Mouse (Mus musculus) lung, embryonic 15.5 days (tissue): ENCODE measurements around the gene Ppil2. TPM values are rescaled to one million over a fixed set of nuclear protein-coding genes. Genes with fewer than 3 reads are reported as not detected.
A peak's percentile ranks its signal among the peaks of the same experiment; 100 is the strongest.

Source experiments
- ATAC-seq: fragments of 200-750 bp; cut with Nextera tagmentation; 2 replicates; pipeline ENCODE4 v1.8.0; 2017; ENCODE audit warnings: moderate number of reproducible peaks, borderline replicate concordance; ENCODE audit not compliant: low FRiP score, low TSS enrichment; ENCODE audit errors: extremely low read depth
- H3K27ac ChIP-seq: fragments of 300-500 bp; sonication (generic); 2 replicates; pipeline ENCODE4 v1.5.1; 2015; ENCODE audit warnings: moderate library complexity, mild to moderate bottlenecking, inconsistent platforms
- H3K27me3 ChIP-seq: fragments of 300-500 bp; sonication (generic); 2 replicates; pipeline ENCODE4 v1.6.1; 2015; ENCODE audit warnings: inconsistent platforms
- H3K36me3 ChIP-seq: fragments of 300-500 bp; sonication (generic); 2 replicates; pipeline ENCODE4 v1.6.1; 2015; ENCODE audit warnings: inconsistent platforms
- H3K4me1 ChIP-seq: fragments of 300-500 bp; sonication (generic); 2 replicates; pipeline ENCODE4 v1.6.1; 2015; ENCODE audit warnings: inconsistent platforms
- H3K4me2 ChIP-seq: fragments of 300-500 bp; sonication (generic); 2 replicates; pipeline ENCODE4 v1.6.1; 2015; ENCODE audit warnings: inconsistent platforms, mild to moderate bottlenecking, moderate library complexity
- H3K4me3 ChIP-seq: fragments of 300-500 bp; sonication (generic); 2 replicates; pipeline ENCODE4 v1.5.1; 2015; ENCODE audit warnings: mild to moderate bottlenecking, inconsistent platforms
- H3K9ac ChIP-seq: fragments of 300-500 bp; sonication (generic); 2 replicates; pipeline ENCODE4 v1.6.1; 2015; ENCODE audit warnings: inconsistent platforms
- H3K9me3 ChIP-seq: fragments of 300-500 bp; sonication (generic); 2 replicates; pipeline ENCODE4 v1.6.1; 2016; ENCODE audit warnings: inconsistent platforms
- WGBS: fragments of 180-500 bp; shearing (Covaris S2); methylation state at CpG from one replicate; pipeline ENCODE4 v1.1.7; 2015; 5-methylcytosine and 5-hydroxymethylcytosine counted together
- polyA plus RNA-seq: library from polyadenylated mRNA; unstranded; fragments of >200 nt; fragmentation: Nextera tagmentation; extraction: Ambion mirVana; gene quantifications from 2 replicates; pipeline ENCODE4 v1.2.1, GENCODE M21; 2015

Gene Ppil2
- polyA plus RNA-seq, 1 experiment from 2014 or later = 146 TPM

GRCm38 (mm10) chr16:17132089-17132905 is 21.2 kb upstream of the Ppil2 start, which contains the start of gene Sdf2l1:
Gene Sdf2l1, minus strand, starts transcription at chr16:17132383.
- Histone ChIP-seq H3K4me3 (peak within 1 kb of the TSS; percentile 76), H3K4me2 (peak within 1 kb of the TSS; percentile 98), H3K9me3 (no peaks in the 10 kb centered on the region), H3K27me3 (no peaks in the 10 kb centered on the region), H3K9ac (peak within 1 kb of the TSS; percentile 69), H3K4me1 (peaks cover 20% of the 10 kb centered on the region), H3K36me3 (no peaks in the 10 kb centered on the region), H3K27ac (peak within 1 kb of the TSS; percentile 69)
- WGBS = under 1% methylated on average over 46 of the region's 47 CpGs
- peak; percentile 98 for ATAC-seq

GRCm38 (mm10) chr16:17131191-17132088 is 20.4 kb upstream of the Ppil2 start:
- H3K4me1 ChIP-seq = peaks cover 20% of the 10 kb centered on the region
- H3K27me3 ChIP-seq = no peaks in the 10 kb centered on the region
- peak overlapping the region; percentile 69 for H3K27ac ChIP-seq
- peak; percentile 64; the same call in 1 of the 2 replicates for ATAC-seq
- H3K4me2 ChIP-seq = peak overlapping the region; percentile 98
- H3K4me3 ChIP-seq = peak overlapping the region; percentile 76
- no peaks in the 10 kb centered on the region for H3K36me3 ChIP-seq
- 3% methylated on average over 43 of the region's 43 CpGs for whole genome bisulfite sequencing
- H3K9me3 ChIP-seq = no peaks in the 10 kb centered on the region
- peak overlapping the region; percentile 69 for H3K9ac ChIP-seq

GRCm38 (mm10) chr16:17127292-17127691 is 16.2 kb upstream of the Ppil2 start:
- no peak overlapping the region for H3K4me3 ChIP-seq
- no peak overlapping the region for H3K9ac ChIP-seq
- WGBS = 100% methylated on average over 1 of the region's 1 CpGs
- H3K4me1 ChIP-seq = peaks cover 39% of the 10 kb centered on the region
- H3K9me3 ChIP-seq = no peaks in the 10 kb centered on the region
- H3K36me3 ChIP-seq = peaks cover 4% of the 10 kb centered on the region; the same call in 1 of the 2 replicates
- H3K4me2 ChIP-seq = no peak overlapping the region
- no peak overlapping the region for H3K27ac ChIP-seq
- ATAC-seq = no peak
- no peaks in the 10 kb centered on the region for H3K27me3 ChIP-seq

- H3K4me3 ChIP-seq = peak within 1 kb of the TSS; percentile 58
- peak within 1 kb of the TSS; percentile 59 for H3K9ac ChIP-seq
- under 1% methylated on average over 25 of the region's 25 CpGs for WGBS
- peaks cover 26% of the 10 kb centered on the region for H3K4me1 ChIP-seq
- peak; percentile 93 for ATAC-seq
- no peaks in the 10 kb centered on the region for H3K27me3 ChIP-seq
- peak within 1 kb of the TSS; percentile 90 for H3K4me2 ChIP-seq
- peak within 1 kb of the TSS; percentile 66 for H3K27ac ChIP-seq
- H3K36me3 ChIP-seq = peaks cover 5% of the 10 kb centered on the region; the same call in 1 of the 2 replicates
- no peaks in the 10 kb centered on the region for H3K9me3 ChIP-seq
Observed at GRCm38 (mm10) chr16:17124871-17125520, 13.9 kb upstream of the Ppil2 start, which contains the start of gene 2610318N02Rik. Gene 2610318N02Rik, minus strand, starts transcription at chr16:17125167.

GRCm38 (mm10) chr16:17124119-17124870 is 13.2 kb upstream of the Ppil2 start:
- peak overlapping the region; percentile 90 for H3K4me2 ChIP-seq
- no peaks in the 10 kb centered on the region for H3K9me3 ChIP-seq
- no peaks in the 10 kb centered on the region for H3K27me3 ChIP-seq
- WGBS = 2% methylated on average over 22 of the region's 22 CpGs
- peaks cover 5% of the 10 kb centered on the region; the same call in 1 of the 2 replicates for H3K36me3 ChIP-seq
- peak overlapping the region; percentile 59 for H3K9ac ChIP-seq
- peaks cover 26% of the 10 kb centered on the region for H3K4me1 ChIP-seq
- H3K4me3 ChIP-seq = peak overlapping the region; percentile 58
- ATAC-seq = no peak; the same call in 1 of the 2 replicates
- H3K27ac ChIP-seq = peak overlapping the region; percentile 66

GRCm38 (mm10) chr16:17121569-17121968 is 10.5 kb upstream of the Ppil2 start:
- H3K36me3 ChIP-seq = peaks cover 10% of the 10 kb centered on the region; the same call in 1 of the 2 replicates
- WGBS = 81% methylated on average over 14 of the region's 14 CpGs
- H3K4me3 ChIP-seq = no peak overlapping the region

GRCm38 (mm10) chr16:17117309-17117799 is 6.3 kb upstream of the Ppil2 start:
- WGBS = 85% methylated on average over 5 of the region's 5 CpGs
- Histone ChIP-seq H3K36me3 (peaks cover 18% of the 10 kb centered on the region), H3K4me1 (no peaks in the 10 kb centered on the region), H3K4me3 (no peak overlapping the region), H3K9me3 (no peaks in the 10 kb centered on the region), H3K27ac (no peak overlapping the region), H3K9ac (no peak overlapping the region), H3K27me3 (no peaks in the 10 kb centered on the region), H3K4me2 (no peak overlapping the region)
- ATAC-seq = no peak

More at GRCm38 (mm10) chr16:17121569-17121968, 10.5 kb upstream of the Ppil2 start:
- Histone ChIP-seq H3K9ac (no peak overlapping the region), H3K27me3 (no peaks in the 10 kb centered on the region), H3K9me3 (no peaks in the 10 kb centered on the region), H3K4me1 (peaks cover 26% of the 10 kb centered on the region), H3K27ac (no peak overlapping the region), H3K4me2 (no peak overlapping the region)
- no peak for ATAC-seq

GRCm38 (mm10) chr16:17104600-17104999 is 6.5 kb downstream of the Ppil2 start:
- Histone ChIP-seq H3K4me3 (no peak overlapping the region), H3K27me3 (no peaks in the 10 kb centered on the region), H3K27ac (0 out of 2 replicates have a peak overlapping the region, but pooled peaks have one; percentile 2), H3K36me3 (peaks cover 56% of the 10 kb centered on the region), H3K4me1 (peaks cover 26% of the 10 kb centered on the region), H3K9me3 (no peaks in the 10 kb centered on the region), H3K9ac (no peak overlapping the region), H3K4me2 (no peak overlapping the region)
- 44% methylated on average over 4 of the region's 4 CpGs for WGBS
- peak; percentile 77; the same call in 1 of the 2 replicates for ATAC-seq

GRCm38 (mm10) chr16:17102630-17103220 is 8.3 kb downstream of the Ppil2 start:
- H3K9me3 ChIP-seq = no peaks in the 10 kb centered on the region
- WGBS = 49% methylated on average over 7 of the region's 7 CpGs
- no peaks in the 10 kb centered on the region for H3K27me3 ChIP-seq
- H3K4me3 ChIP-seq = no peak overlapping the region
- peaks cover 60% of the 10 kb centered on the region for H3K36me3 ChIP-seq
- H3K9ac ChIP-seq = no peak overlapping the region
- H3K4me1 ChIP-seq = peaks cover 24% of the 10 kb centered on the region
- no peak overlapping the region for H3K4me2 ChIP-seq
- ATAC-seq = peak; percentile 48; the same call in 1 of the 2 replicates
- peak overlapping the region; percentile 43; the same call in 1 of the 2 replicates for H3K27ac ChIP-seq

- H3K4me2 ChIP-seq = no peak overlapping the region
- no peaks in the 10 kb centered on the region for H3K27me3 ChIP-seq
- 90% methylated on average over 3 of the region's 3 CpGs for WGBS
- H3K9me3 ChIP-seq = no peaks in the 10 kb centered on the region
- H3K9ac ChIP-seq = no peak overlapping the region
- H3K4me1 ChIP-seq = no peaks in the 10 kb centered on the region
- H3K27ac ChIP-seq = no peak overlapping the region
- no peak; the same call in 1 of the 2 replicates for ATAC-seq
- H3K4me3 ChIP-seq = no peak overlapping the region
- peaks cover 79% of the 10 kb centered on the region for H3K36me3 ChIP-seq
Observed at GRCm38 (mm10) chr16:17096938-17097337, 14.1 kb downstream of the Ppil2 start.
